2 mouse cellular contexts compared by ENCODE assay signal in genomic region chr9:35148822-35149221, GRCm38 (mm10). TPM values are rescaled to one million over a fixed set of nuclear protein-coding genes. Genes with fewer than 3 reads are reported as not detected.
A peak's percentile ranks its signal among the peaks of the same experiment; 100 is the strongest.
DNase-seq lines count a peak whose midpoint lies in the region; TF ChIP-seq lines count a peak whose summit lies in the region.
"Not testable (repeated sequence)": the region's sequence is repeated elsewhere in the genome, so short reads cannot be mapped to it uniquely, and the experiment has no call there.

No protein-coding gene starts in this region.

- H3K36me3 ChIP-seq in kidney, adult 2 months (ENCODE audit: control insufficient read depth, insufficient read depth, low read length), result not testable (repeated sequence)

- not testable (repeated sequence) for TF ChIP-seq CTCF in kidney, adult 2 months (conservative IDR thresholded peaks at IDR 0.05; ENCODE audit: insufficient read depth, insufficient read length, low read depth, low read length)

- not testable (repeated sequence) for H3K4me3 ChIP-seq in kidney, adult 2 months (ENCODE audit: insufficient read depth, low read depth, low read length)

- H3K4me1 ChIP-seq in kidney, adult 2 months (ENCODE audit: control insufficient read depth, insufficient read depth, low read length), result not testable (repeated sequence)

- not testable (repeated sequence) for H3K27me3 ChIP-seq in kidney, adult 2 months (replicated peaks; ENCODE audit: control insufficient read depth, insufficient read depth, low read length)

- H3K27ac ChIP-seq in kidney, adult 2 months (ENCODE audit: insufficient read depth, low read depth, low read length), result not testable (repeated sequence)

- TF ChIP-seq POLR2A in kidney, adult 2 months (IDR thresholded peaks at IDR 0.05; ENCODE audit: low read depth, low read length), result not testable (repeated sequence)

- peak; percentile 55 for DNase-seq in kidney, adult 2 months
- peak; percentile 69 for DNase-seq in kidney, adult 9 months

RNA-seq across cellular contexts. Expression of gene Dcps, which starts 27.0 kb away (rescaled TPM):
- 36.2 and 41.1 TPM in 2 replicates for polyA plus RNA-seq in kidney, adult 2 months (2012; rRNA removed)

RNA-seq across cellular contexts. Expression of gene St3gal4, which starts 29.8 kb away (rescaled TPM):
- polyA plus RNA-seq in kidney, adult 2 months (2012; rRNA removed), result 4.7 and 5.0 TPM in 2 replicates

RNA-seq across cellular contexts. Expression of gene Srpr, which starts 51.2 kb away (rescaled TPM):
- 84.9 and 85.9 TPM in 2 replicates for polyA plus RNA-seq in kidney, adult 2 months (2012; rRNA removed)

RNA-seq across cellular contexts. Expression of gene Tirap, which starts 51.3 kb away (rescaled TPM):
- 8.1 and 11.2 TPM in 2 replicates for polyA plus RNA-seq in kidney, adult 2 months (2012; rRNA removed)
